Mouse (Mus musculus): ENCODE measurements around the gene Vmn1r84.

Gene Vmn1r84

DNA sequence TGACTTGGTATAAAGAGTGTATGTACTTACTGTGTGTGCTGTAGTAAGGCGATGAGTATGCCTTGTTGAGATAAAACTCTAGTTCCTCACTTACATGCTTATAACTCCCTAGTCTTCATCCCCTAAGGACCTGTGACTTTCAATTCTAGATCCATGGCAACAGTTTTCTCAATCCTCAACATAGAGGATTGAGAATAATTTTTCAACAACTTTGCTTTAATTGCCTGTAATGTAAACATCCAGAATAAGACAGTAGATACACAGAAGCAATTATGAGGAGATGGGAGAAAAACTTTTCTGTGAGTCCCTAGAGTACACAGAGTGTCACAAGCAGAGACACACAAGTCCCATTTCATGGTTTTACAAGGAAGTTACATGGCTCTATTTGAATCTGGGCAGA lies at the start of gene Vmn1r84:
TSS of gene Vmn1r84 (minus strand) at position 101 of the 400 bp plus-strand sequence.
- in situ Hi-C loops (cut with MboI; ENCODE audit: unreplicated experiment in 2 of 2) = no loop called here

DNA sequence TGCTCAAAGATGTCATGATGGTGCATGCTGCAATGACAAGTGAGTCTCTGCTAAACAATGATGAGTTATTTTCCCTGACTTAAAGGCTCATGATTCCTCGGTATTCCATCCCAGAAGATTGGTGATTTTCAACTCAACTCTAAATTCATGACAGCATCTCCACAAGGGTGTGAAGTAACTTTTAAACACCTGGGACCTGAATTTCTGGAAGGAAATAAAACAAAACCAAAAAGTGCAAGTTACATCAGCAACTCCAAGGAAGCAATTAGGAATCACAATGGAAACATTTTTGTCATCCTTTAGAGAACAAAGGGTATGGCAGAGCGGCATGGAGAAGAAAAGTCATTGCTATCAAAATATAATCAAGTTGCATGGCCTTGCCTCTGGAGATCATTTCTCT lies 39.7 kb downstream of the Vmn1r84 start, which contains the start of gene Vmn1r83:
TSS of gene Vmn1r83 (minus strand) at position 101 of the 400 bp plus-strand sequence.
- in situ Hi-C loops (cut with MboI; ENCODE audit: unreplicated experiment in 2 of 2) = no loop called here
